Mouse (Mus musculus): ENCODE measurements around the gene Slco2a1. TPM values are rescaled to one million over a fixed set of nuclear protein-coding genes. Genes with fewer than 3 reads are reported as not detected.
A peak's percentile ranks its signal among the peaks of the same experiment; 100 is the strongest.

Slco2a1 gene
- total and polyA plus RNA-seq, 3 experiments = 3.6 to 4.8 (median 4.7) TPM

DNA sequence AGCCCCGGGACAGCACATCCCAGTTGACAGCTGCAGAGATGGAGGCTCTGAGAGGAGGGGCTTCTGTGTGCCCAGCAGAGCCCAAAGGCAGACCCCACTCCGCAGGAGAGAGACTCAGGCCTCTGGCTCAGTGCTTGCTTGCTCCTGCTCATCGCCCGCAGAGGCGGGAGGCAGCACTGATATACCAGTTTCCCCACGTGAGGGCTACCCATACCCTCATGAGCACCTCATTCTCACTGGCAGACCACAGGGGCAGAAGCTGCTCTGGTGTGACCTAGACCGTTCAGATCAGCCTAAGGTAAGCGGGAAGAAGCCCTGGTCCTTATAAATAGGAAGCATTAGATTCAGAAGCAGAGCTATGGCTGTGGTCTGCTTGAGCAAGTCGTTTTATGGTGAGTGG is 131.3 kb downstream of the Slco2a1 start:
- no peak overlapping the region for H3K27ac ChIP-seq
- no peaks in the 10 kb centered on the region for H3K79me2 ChIP-seq (replicated peaks; ENCODE audit: control insufficient read depth, insufficient read depth, low read length)
- H3K4me1 ChIP-seq (ENCODE audit: control insufficient read depth, insufficient read depth, low read length) = no peaks in the 10 kb centered on the region
- H3K9ac ChIP-seq (ENCODE audit: low read depth, low read length) = no peak overlapping the region
- H3K27me3 ChIP-seq (ENCODE audit: control insufficient read depth, insufficient read depth, low read length) = no peaks in the 10 kb centered on the region
- TF ChIP-seq POLR2A (IDR thresholded peaks at IDR 0.05; ENCODE audit: insufficient read depth, low read depth, low read length) = no peak
- no peak for TF ChIP-seq EP300 (IDR thresholded peaks at IDR 0.05; ENCODE audit: insufficient read depth, low read depth, low read length)
- TF ChIP-seq CTCF (IDR thresholded peaks at IDR 0.05) = no peak
- DNase-seq = no peak
- no peak overlapping the region for H3K4me3 ChIP-seq
- intact Hi-C loops (cut with DNase I) = no loop called here
- 92% methylated on average over 9 of the region's 9 CpGs for WGBS
- H3K36me3 ChIP-seq (ENCODE audit: control insufficient read depth, insufficient read depth, low read length) = no peaks in the 10 kb centered on the region

DNA sequence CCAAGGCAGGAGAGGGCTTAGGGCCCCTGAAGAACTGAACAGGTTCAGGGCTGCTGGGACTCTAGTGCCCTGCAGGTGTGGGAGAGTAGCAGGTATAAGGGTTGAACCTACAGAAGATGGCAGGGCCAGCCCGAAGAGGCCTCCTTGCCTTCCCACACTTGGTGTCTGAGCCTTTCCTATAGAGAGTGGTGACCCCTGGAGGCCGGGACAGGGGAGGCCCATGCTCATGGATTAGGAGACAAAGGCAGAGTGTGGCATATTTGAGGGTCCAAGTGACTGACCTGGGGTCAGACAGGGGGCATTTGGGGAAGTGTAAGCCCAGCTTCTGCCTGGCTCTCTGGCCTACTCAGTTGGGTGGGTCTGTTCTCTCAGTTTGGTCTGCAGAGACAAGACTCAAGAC is 131.7 kb downstream of the Slco2a1 start:
- intact Hi-C loops (cut with DNase I) = no loop called here
- H3K79me2 ChIP-seq (replicated peaks; ENCODE audit: control insufficient read depth, insufficient read depth, low read length) = no peaks in the 10 kb centered on the region
- TF ChIP-seq POLR2A (IDR thresholded peaks at IDR 0.05; ENCODE audit: insufficient read depth, low read depth, low read length) (no peak), CTCF (IDR thresholded peaks at IDR 0.05) (0 out of 2 replicates have a peak, but pooled peaks have one; percentile 3)
- DNase-seq = no peak
- WGBS = 68% methylated on average over 2 of the region's 2 CpGs
- H3K27ac ChIP-seq = no peak overlapping the region
- no peaks in the 10 kb centered on the region for H3K4me1 ChIP-seq (ENCODE audit: control insufficient read depth, insufficient read depth, low read length)
- no peak overlapping the region for H3K9ac ChIP-seq (ENCODE audit: low read depth, low read length)
- H3K36me3 ChIP-seq (ENCODE audit: control insufficient read depth, insufficient read depth, low read length) = no peaks in the 10 kb centered on the region
- no peak overlapping the region for H3K4me3 ChIP-seq
- H3K27me3 ChIP-seq (ENCODE audit: control insufficient read depth, insufficient read depth, low read length) = no peaks in the 10 kb centered on the region

DNA sequence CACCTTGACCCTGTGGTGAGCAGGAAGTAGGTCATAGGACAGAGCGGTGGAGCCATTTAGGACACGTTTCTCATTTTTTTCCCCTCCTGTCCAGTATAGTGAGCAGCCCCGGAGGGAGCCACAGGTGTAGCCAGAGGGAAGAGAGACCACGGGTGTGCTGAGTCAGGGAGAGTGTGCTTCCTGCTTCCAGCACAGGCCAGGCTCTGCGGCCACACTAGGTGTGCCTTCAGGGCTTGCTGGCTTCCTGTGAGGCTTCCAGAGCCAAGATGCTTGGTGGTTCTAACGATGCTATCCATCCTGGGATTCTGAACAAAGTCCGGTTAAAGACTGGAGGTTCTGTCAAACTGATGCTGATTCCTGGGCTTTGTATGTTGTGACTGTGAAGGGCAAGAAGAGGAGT is 133.0 kb downstream of the Slco2a1 start:
- Histone ChIP-seq H3K4me1 (ENCODE audit: control insufficient read depth, insufficient read depth, low read length) (no peaks in the 10 kb centered on the region), H3K4me3 (no peak overlapping the region), H3K36me3 (ENCODE audit: control insufficient read depth, insufficient read depth, low read length) (no peaks in the 10 kb centered on the region), H3K9ac (ENCODE audit: low read depth, low read length) (no peak overlapping the region), H3K27me3 (ENCODE audit: control insufficient read depth, insufficient read depth, low read length) (no peaks in the 10 kb centered on the region), H3K79me2 (replicated peaks; ENCODE audit: control insufficient read depth, insufficient read depth, low read length) (no peaks in the 10 kb centered on the region), H3K27ac (no peak overlapping the region)
- intact Hi-C loops (cut with DNase I) = no loop called here
- no peak for DNase-seq
- 52% methylated on average over 7 of the region's 7 CpGs for WGBS
- TF ChIP-seq EP300 (IDR thresholded peaks at IDR 0.05; ENCODE audit: insufficient read depth, low read depth, low read length) (no peak), POLR2A (IDR thresholded peaks at IDR 0.05; ENCODE audit: insufficient read depth, low read depth, low read length) (no peak), CTCF (IDR thresholded peaks at IDR 0.05) (no peak)

DNA sequence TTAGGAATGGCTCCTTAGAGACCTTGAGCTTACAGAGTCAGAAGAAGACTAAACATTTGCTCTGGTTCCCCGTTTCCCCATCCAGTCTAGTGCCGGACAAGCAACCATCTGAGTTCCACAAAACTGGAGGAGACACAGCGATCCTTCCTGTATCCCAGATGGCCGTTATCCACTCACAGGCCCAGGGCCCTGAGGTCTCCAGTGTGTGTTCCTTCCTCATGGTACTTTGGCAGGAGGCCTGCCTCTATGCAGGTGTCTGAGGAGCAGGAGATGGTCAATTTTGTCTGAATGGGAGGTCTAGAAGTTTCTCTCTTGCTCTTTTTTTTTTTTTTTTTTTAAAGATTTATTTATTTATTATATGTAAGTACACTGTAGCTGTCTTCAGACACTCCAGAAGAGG is 136.2 kb downstream of the Slco2a1 start:
- Histone ChIP-seq H3K36me3 (ENCODE audit: control insufficient read depth, insufficient read depth, low read length) (no peaks in the 10 kb centered on the region), H3K4me1 (ENCODE audit: control insufficient read depth, insufficient read depth, low read length) (no peaks in the 10 kb centered on the region), H3K4me3 (no peak overlapping the region), H3K79me2 (replicated peaks; ENCODE audit: control insufficient read depth, insufficient read depth, low read length) (no peaks in the 10 kb centered on the region), H3K9ac (ENCODE audit: low read depth, low read length) (no peak overlapping the region), H3K27me3 (ENCODE audit: control insufficient read depth, insufficient read depth, low read length) (no peaks in the 10 kb centered on the region), H3K27ac (no peak overlapping the region)
- DNase-seq = no peak
- 93% methylated on average over 4 of the region's 4 CpGs for WGBS
- intact Hi-C loops (cut with DNase I) = no loop called here
- TF ChIP-seq CTCF (IDR thresholded peaks at IDR 0.05) (no peak), EP300 (IDR thresholded peaks at IDR 0.05; ENCODE audit: insufficient read depth, low read depth, low read length) (no peak), POLR2A (IDR thresholded peaks at IDR 0.05; ENCODE audit: insufficient read depth, low read depth, low read length) (no peak)

DNA sequence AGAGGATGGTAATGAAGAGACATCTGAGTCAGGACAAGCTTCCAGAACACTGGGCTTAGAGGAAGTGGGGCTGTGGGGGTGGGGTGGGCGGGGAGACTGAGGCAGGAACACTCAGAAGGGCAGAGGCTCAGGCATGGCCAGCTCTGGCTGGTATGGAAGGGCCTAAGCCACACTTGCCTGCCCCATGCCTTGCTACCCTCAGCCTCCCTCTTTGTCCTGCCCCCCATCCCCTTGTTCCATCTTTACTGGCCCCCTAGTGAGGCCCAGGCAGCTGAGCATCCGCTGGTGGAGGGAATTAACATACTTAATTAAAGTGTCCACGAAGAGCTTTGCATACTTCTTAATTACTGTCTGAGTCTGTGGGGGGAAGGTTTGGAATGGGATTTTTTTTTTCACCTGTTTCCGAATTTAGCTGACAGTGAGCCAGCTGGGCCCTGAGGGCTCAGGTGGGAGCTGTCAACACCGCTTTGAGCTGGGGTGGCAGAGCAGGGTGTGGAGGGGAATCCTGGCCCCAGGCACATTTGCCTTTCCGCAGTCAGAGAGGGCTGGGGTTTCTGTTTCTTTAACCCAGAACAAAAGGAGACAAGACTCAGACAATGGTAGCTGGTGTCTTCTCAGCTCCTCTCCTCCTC is 145.1 kb downstream of the Slco2a1 start:
- no peaks in the 10 kb centered on the region for H3K36me3 ChIP-seq (ENCODE audit: control insufficient read depth, insufficient read depth, low read length)
- H3K27me3 ChIP-seq (ENCODE audit: control insufficient read depth, insufficient read depth, low read length) = no peaks in the 10 kb centered on the region
- intact Hi-C loops (cut with DNase I) = no loop called here
- no peaks in the 10 kb centered on the region for H3K79me2 ChIP-seq (replicated peaks; ENCODE audit: control insufficient read depth, insufficient read depth, low read length)
- WGBS = 74% methylated on average over 6 of the region's 6 CpGs
- no peak for DNase-seq
- TF ChIP-seq EP300 (IDR thresholded peaks at IDR 0.05; ENCODE audit: insufficient read depth, low read depth, low read length) = no peak
- TF ChIP-seq POLR2A (IDR thresholded peaks at IDR 0.05; ENCODE audit: insufficient read depth, low read depth, low read length) = no peak
- TF ChIP-seq CTCF (IDR thresholded peaks at IDR 0.05) = no peak
- no peak overlapping the region for H3K9ac ChIP-seq (ENCODE audit: low read depth, low read length)
- peaks cover 1% of the 10 kb centered on the region; the same call in 1 of the 2 replicates for H3K4me1 ChIP-seq (ENCODE audit: control insufficient read depth, insufficient read depth, low read length)
- H3K4me3 ChIP-seq = no peak overlapping the region
- no peak overlapping the region for H3K27ac ChIP-seq

DNA sequence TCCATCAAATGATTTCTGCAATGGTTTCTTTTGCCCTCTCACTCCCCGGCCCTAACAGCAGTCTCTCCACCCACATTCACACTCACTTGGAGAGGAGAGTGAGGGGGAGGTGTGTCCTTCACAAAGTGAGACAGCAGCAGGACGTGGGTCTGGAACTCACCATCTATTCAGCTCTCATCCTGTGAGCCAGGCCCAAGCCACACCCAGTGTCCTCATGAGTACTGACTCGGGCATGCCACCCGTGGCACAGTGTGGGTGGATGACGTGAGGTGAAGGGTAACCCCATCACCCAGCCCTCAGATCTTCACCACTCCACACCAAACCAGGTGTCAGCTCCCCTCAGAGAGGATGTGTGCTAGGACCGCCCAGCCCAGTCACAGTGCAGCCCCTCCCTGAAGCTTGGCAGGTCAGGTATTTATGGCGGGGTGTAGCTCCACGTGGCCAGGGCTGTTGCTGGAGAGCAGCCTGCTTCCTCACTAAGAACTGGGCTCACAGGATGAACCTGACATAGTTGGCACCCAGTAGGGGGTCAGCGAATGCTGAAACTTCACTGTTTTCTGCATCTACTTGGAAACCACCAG is 146.0 kb downstream of the Slco2a1 start:
- H3K4me3 ChIP-seq = no peak overlapping the region
- H3K27me3 ChIP-seq (ENCODE audit: control insufficient read depth, insufficient read depth, low read length) = no peaks in the 10 kb centered on the region
- DNase-seq = no peak
- no peak for TF ChIP-seq CTCF (IDR thresholded peaks at IDR 0.05)
- TF ChIP-seq EP300 (IDR thresholded peaks at IDR 0.05; ENCODE audit: insufficient read depth, low read depth, low read length) = no peak
- no peak for TF ChIP-seq POLR2A (IDR thresholded peaks at IDR 0.05; ENCODE audit: insufficient read depth, low read depth, low read length)
- H3K4me1 ChIP-seq (ENCODE audit: control insufficient read depth, insufficient read depth, low read length) = peaks cover 4% of the 10 kb centered on the region
- intact Hi-C loops (cut with DNase I) = no loop called here
- no peaks in the 10 kb centered on the region for H3K36me3 ChIP-seq (ENCODE audit: control insufficient read depth, insufficient read depth, low read length)
- H3K27ac ChIP-seq = no peak overlapping the region
- 56% methylated on average over 9 of the region's 9 CpGs for whole genome bisulfite sequencing
- H3K79me2 ChIP-seq (replicated peaks; ENCODE audit: control insufficient read depth, insufficient read depth, low read length) = no peaks in the 10 kb centered on the region
- no peak overlapping the region for H3K9ac ChIP-seq (ENCODE audit: low read depth, low read length)

Measured in heart, adult 2 months (tissue).